Mouse (Mus musculus): Measurements from ENCODE around the gene Lig4. TPM values are rescaled to one million over a fixed set of nuclear protein-coding genes. Genes with fewer than 3 reads are reported as not detected.

Lig4 gene
- total RNA-seq, 2 experiments from 2014 or later: 2.8 to 3.4 TPM

DNA sequence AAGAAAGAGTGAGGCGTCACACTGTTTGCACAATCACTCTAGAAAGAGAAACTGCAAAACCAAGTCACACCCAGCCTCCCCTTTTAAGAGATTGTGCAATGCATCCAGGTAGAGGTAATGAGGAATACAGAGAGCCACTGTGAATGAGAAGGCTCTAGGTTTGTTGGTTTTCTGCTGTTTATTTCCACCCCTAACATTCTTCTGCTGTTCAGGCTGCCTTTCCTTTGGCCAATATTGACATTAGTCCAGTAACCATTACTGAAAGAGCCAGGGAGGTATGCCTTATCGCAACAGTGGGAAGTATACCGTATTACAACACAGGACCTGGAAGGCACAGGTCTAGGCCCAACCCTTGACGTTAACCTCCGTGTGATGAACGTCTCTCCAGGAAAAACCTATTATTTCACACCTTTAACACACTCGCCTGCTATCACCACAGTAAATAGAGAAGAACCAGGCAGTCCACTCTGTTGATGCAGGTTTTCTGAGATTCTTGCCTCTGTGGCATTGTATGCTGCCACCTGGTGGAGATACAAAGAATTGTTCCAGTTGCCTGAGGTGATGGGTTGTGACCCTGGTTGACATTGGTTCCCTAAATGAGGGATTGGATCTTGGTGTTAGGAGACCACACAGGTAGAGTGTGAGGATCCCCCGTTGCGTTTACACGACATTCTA lies 42.5 kb downstream of the Lig4 start:
- no peak for DNase-seq
- intact Hi-C loops (cut with DNase I): loop anchor here (5.0 to 10.0 kb wide), 2 partner anchors 590 to 703 kb away; no protein-coding TSS in a partner anchor

DNA sequence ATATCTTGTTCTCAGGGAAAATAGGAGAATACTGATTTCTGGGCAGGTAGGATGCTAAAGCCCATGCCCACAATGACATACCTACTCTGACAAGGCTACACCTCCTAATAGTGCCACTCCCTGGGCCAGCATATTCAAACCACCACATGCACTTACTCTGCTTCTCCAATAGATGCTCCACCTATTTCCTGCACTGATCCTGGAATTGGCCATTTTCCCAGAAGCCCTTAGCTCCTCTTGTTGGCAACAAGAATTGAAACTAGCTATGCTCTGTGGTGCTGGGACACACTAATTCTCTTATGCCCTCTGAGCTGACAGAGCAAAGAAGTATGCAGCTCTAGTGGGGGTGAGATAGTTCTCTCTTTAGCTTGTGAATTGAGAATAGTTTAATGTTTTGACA lies 44.8 kb downstream of the Lig4 start:
- intact Hi-C loops (cut with DNase I): loop anchor here (10.0 kb wide), 1 partner anchor 588 kb away; no protein-coding TSS in a partner anchor

DNA sequence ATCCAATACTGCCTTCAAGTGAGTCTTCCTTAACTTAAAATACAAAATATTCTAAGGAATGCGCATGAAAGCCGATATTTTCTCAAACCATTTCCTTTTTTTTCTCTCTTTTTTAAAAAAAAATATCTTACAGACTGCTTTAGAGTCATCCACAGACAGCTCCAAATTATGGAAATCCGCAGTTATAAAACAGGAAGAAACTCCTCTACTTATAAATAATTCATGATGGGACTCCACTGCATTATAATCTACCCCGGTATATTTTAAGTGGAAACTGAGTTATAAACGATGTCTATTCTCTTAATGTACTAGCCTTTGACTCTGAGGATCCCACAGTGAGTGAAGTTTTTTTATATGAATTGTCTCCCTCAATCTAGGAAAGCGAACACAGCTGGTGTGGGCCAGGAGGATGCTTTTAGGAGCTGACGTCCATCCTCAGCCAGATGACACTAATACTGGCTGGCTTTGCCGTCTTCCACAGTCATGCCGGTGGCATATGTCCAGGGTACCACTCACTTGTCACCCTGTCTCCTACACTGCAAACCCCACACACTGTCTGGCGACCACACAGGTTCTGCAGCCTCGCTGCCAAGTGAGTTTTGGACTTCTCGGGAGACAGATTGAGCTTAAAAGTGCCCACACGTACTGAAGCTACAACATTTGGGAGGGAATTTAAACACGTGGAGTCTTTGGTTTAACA lies 47.6 kb downstream of the Lig4 start:
- DNase-seq: no peak
- intact Hi-C loops (cut with DNase I): loop anchor here (10.0 kb wide), 1 partner anchor 585 kb away; no protein-coding TSS in a partner anchor

More for the DNA sequence above, 44.8 kb downstream of the Lig4 start:
- no peak for DNase-seq

Other genes starting within 250 kb of the Lig4 start
- gene Fam155a, start 206.5 kb downstream of the Lig4 start, total RNA-seq (2021): not detected
- not detected for gene Gm10217, start 113.4 kb downstream of the Lig4 start, total RNA-seq (2021)
- 1 to 10 TPM; 6.8 to 8.1 TPM for gene Abhd13, start within 50 bp of the Lig4 start, total RNA-seq (2021)
- gene Tnfsf13b, start 28.8 kb upstream of the Lig4 start, total RNA-seq (2021): 1 to 10 TPM in 1 of 2 experiments, under 1 TPM in 1; 0.56 to 1.2 TPM
- under 1 TPM; 0.31 to 0.86 TPM for gene Myo16, start 176.2 kb upstream of the Lig4 start, total RNA-seq (2021)